Mouse (Mus musculus) left cerebral cortex, adult 9 months (tissue): Measurements from ENCODE around the gene Clybl.
A peak's percentile ranks its signal among the peaks of the same experiment; 100 is the strongest.

Experiments
- DNase-seq, 2 experiments: peaks; one replicate each; pipeline ENCODE4 v3.0.0; 2022; ENCODE audit warnings: low spot score in 2 of 2

Clybl gene

GRCm38 (mm10) chr14:122426529-122427203, 245.2 kb downstream of the Clybl start:
- no peak for DNase-seq

DNA sequence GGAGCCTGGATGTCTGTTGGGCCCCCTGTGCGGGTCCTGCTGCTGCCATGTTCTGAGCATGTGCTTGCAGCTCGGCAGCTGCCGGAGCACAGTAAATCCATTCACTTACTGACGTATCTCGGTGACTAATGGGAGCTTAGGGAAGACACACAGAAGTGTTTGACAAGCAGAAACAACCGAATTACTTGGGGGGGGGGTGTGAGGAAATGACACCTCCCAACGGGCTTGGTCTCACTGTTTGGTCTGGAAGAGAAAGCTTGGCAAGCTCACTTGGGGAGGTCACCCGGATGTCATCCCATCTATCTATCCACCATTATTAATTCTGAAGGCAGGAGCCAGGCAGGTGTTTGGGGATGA, 245.7 kb downstream of the Clybl start:
- no peak for DNase-seq

DNA sequence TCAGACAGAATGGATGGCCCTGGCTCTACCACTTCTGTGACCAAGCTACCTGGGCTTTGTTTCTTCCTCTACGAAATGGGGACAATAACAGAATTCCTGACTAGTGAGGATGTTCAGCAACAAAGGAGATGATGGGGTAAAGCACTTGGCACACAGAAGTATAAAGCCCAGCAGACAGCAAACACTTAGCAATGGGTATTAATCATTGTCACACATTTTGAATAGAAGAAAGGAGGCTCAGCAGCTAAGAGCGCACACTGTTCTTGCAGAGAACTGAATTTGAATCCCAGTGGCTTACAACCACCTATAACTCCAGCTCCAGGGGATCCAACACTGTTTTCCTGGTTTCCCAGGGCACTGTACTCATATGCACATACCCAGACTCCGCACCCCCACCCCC, 246.2 kb downstream of the Clybl start:
- DNase-seq: no peak

DNA sequence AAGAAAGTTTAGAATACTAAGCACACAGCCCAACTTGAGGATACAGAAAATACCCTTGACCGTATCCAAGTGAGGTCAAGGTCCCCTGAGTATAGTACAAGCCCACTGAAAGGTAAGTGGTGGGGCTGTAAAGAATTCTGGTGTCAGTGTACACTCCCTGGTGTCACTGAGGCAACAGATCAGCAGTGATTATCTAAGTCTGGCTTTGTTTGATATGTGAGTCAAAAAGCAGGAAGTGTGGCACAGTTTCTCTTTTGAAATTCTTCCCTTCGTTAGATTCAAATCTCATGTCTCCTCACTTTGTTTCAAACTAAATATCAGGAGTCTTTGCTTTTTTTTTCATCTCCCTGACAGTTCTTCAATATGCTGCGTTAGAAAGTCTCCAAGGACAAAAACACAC, 251.1 kb downstream of the Clybl start:
- no peak for DNase-seq

DNA sequence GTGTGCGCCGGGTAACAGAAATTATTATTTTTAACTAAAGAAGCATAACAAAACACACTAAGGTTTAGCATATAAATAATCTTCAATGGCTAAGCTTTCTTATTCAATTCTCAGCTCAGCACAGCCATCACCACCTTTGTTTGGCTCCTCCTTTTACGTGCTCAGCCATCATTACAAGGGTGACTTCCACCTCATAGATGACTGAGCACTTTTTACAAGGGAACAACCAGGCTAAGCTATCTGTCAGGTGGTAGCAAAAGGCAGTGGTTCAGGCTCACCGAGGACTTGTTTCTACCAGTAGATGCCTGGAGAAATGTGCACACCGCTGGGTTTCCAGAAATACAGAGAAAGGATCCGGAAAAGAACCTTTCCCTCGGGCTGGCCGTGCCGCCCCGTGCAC, 252.5 kb downstream of the Clybl start:
- DNase-seq: no peak

- no peak for DNase-seq
Observed at GRCm38 (mm10) chr14:122436850-122437249, 255.3 kb downstream of the Clybl start.

- no peak for DNase-seq
Observed at GRCm38 (mm10) chr14:122449601-122450495, 268.3 kb downstream of the Clybl start.

DNA sequence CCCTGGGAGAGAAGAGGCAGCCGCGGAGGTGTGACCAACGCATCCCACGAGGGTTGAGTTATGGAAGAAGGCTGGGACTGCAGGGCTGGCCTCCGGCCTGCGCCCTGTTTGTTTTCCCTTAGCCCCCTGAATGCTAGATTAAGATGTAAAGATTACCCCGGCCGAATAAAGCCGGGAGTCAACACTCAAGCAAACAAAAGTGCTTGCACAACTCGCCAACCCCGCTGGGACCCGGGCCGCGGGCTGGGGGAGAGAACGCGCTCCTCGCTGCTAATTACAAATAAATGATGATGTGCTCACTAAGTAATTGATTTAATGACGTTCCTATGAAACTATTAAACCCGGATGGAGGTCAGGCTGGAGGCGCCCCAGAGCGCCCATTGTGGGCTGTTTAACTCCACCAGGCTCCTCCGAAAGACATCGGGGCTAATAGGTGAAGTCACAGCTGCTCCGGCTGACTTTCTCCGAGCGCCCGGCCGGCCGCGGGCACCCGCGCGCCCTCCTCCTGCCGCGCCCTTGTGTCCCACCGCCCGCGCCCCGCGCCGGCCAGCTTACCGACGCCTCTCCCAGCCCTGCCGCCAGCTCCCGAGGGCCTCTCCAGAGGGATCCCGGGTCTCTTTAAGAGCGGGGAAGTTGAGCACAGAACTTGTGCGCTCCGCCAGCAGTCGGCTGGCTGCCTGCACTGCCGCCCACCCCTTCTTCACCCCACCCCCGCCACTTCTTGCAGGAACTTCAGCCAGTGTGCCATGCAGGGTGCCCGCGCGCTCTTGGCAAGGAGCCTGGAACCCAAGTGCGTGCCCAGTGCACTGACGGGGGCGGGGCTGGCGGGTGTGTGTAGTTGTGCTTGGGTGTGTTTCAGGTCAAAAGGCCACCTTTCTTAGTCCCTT, 269.2 kb downstream of the Clybl start, which contains the start of gene Gm5089:
TSS of gene Gm5089 (minus strand) at position 620 of the 887 bp plus-strand sequence.
- DNase-seq: peak in 1 of 2 experiments; percentile 48

GRCm38 (mm10) chr14:122451551-122452145, 270.1 kb downstream of the Clybl start:
- no peak for DNase-seq
